Mouse (Mus musculus) G1E (cell line): Measurements from ENCODE around the gene Elfn2.

ENCODE experiments used
- CTCF ChIP-seq: IDR thresholded peaks from 2 replicates; pipeline ENCODE4 v1.5.1; 2012; ENCODE audit warnings: low read depth, low read length, inconsistent platforms, mixed read lengths
- GATA1 ChIP-seq: IDR thresholded peaks from 2 replicates; pipeline ENCODE4 v1.6.1; 2012; ENCODE audit warnings: borderline replicate concordance, low read length, inconsistent platforms, mixed read lengths
- GATA2 ChIP-seq: IDR thresholded peaks from 2 replicates; pipeline ENCODE4 v1.6.1; 2012; ENCODE audit warnings: low read depth, low read length, inconsistent platforms, borderline replicate concordance
- POLR2AphosphoS5 ChIP-seq: IDR thresholded peaks from 2 replicates; pipeline ENCODE4 v1.6.1; 2012; ENCODE audit warnings: low read depth, low read length, inconsistent platforms; ENCODE audit not compliant: insufficient replicate concordance
- TAL1 ChIP-seq: conservative IDR thresholded peaks from 2 replicates; pipeline ENCODE4 v1.6.1; 2012; ENCODE audit warnings: low read depth, low read length, inconsistent platforms, mixed read lengths

- TF ChIP-seq CTCF (no peak), POLR2AphosphoS5 (no peak), GATA1 (no peak), TAL1 (no peak), GATA2 (no peak)
Observed at GRCm38 (mm10) chr15:78704007-78704406, 14.6 kb downstream of the Elfn2 start.
